Mouse (Mus musculus): Measurements from ENCODE around the gene Nthl1. TPM values are rescaled to one million over a fixed set of nuclear protein-coding genes. Genes with fewer than 3 reads are reported as not detected.

Nthl1 gene
- polyA plus RNA-seq, 1 experiment: 18.8 TPM

GRCm38 (mm10) chr17:24595126-24596072 lies 37.1 kb upstream of the Nthl1 start:
- 53% methylated on average over 17 of the region's 17 CpGs for WGBS
- no peak for DNase-seq
- no peaks in the 10 kb centered on the region for H3K4me1 ChIP-seq (ENCODE audit: control insufficient read depth, insufficient read depth, low read length)
- no peak overlapping the region for H3K4me3 ChIP-seq (replicated peaks; ENCODE audit: extremely low read depth, low read depth, low read length)
- TF ChIP-seq POLR2A (IDR thresholded peaks at IDR 0.05; ENCODE audit: borderline replicate concordance, extremely low read depth, low read depth, low read length) (no peak), CTCF (IDR thresholded peaks at IDR 0.05; ENCODE audit: insufficient read depth, low read length) (no peak)

DNA sequence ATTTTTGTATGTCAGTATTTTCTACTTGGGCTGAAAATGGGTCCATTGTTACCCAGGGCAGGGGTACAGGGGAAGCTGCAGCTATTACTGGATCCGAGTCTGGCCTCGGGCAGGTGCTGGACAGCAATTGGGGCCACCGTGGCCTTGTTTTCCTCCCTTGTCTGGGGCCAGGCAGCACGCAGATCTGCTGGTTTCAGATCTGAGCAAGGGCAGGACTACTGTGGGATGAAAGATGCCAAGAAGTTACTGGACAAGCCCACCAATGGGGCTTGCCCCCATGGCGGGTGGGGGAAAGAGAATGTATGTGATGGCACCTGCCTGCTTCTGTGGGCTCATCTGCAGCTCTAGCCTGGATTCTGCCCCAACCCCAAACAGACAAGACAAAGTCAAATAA lies 36.4 kb upstream of the Nthl1 start:
- Histone ChIP-seq H3K4me3 (replicated peaks; ENCODE audit: extremely low read depth, low read depth, low read length) (no peak overlapping the region), H3K4me1 (ENCODE audit: control insufficient read depth, insufficient read depth, low read length) (no peaks in the 10 kb centered on the region)
- WGBS: 83% methylated on average over 5 of the region's 5 CpGs
- no peak for DNase-seq
- TF ChIP-seq POLR2A (IDR thresholded peaks at IDR 0.05; ENCODE audit: borderline replicate concordance, extremely low read depth, low read depth, low read length) (no peak), CTCF (IDR thresholded peaks at IDR 0.05; ENCODE audit: insufficient read depth, low read length) (no peak)

GRCm38 (mm10) chr17:24596471-24597183 lies 35.9 kb upstream of the Nthl1 start:
- H3K4me1 ChIP-seq (ENCODE audit: control insufficient read depth, insufficient read depth, low read length): no peaks in the 10 kb centered on the region
- no peak overlapping the region for H3K4me3 ChIP-seq (replicated peaks; ENCODE audit: extremely low read depth, low read depth, low read length)
- WGBS: 79% methylated on average over 19 of the region's 19 CpGs
- TF ChIP-seq CTCF (IDR thresholded peaks at IDR 0.05; ENCODE audit: insufficient read depth, low read length): no peak
- no peak for DNase-seq

GRCm38 (mm10) chr17:24597989-24598388 lies 34.5 kb upstream of the Nthl1 start:
- WGBS: 86% methylated on average over 3 of the region's 3 CpGs
- Histone ChIP-seq H3K4me1 (ENCODE audit: control insufficient read depth, insufficient read depth, low read length) (no peaks in the 10 kb centered on the region), H3K4me3 (replicated peaks; ENCODE audit: extremely low read depth, low read depth, low read length) (no peak overlapping the region)
- no peak for DNase-seq
- TF ChIP-seq CTCF (IDR thresholded peaks at IDR 0.05; ENCODE audit: insufficient read depth, low read length) (no peak), POLR2A (IDR thresholded peaks at IDR 0.05; ENCODE audit: borderline replicate concordance, extremely low read depth, low read depth, low read length) (no peak)

GRCm38 (mm10) chr17:24600502-24600901 lies 32.0 kb upstream of the Nthl1 start:
- TF ChIP-seq CTCF (IDR thresholded peaks at IDR 0.05; ENCODE audit: insufficient read depth, low read length): no peak
- TF ChIP-seq POLR2A (IDR thresholded peaks at IDR 0.05; ENCODE audit: borderline replicate concordance, extremely low read depth, low read depth, low read length): no peak
- 79% methylated on average over 4 of the region's 4 CpGs for WGBS
- Histone ChIP-seq H3K4me1 (ENCODE audit: control insufficient read depth, insufficient read depth, low read length) (no peaks in the 10 kb centered on the region), H3K4me3 (replicated peaks; ENCODE audit: extremely low read depth, low read depth, low read length) (no peak overlapping the region)
- no peak for DNase-seq

- no peak for TF ChIP-seq CTCF (IDR thresholded peaks at IDR 0.05; ENCODE audit: insufficient read depth, low read length)
- no peak for TF ChIP-seq POLR2A (IDR thresholded peaks at IDR 0.05; ENCODE audit: borderline replicate concordance, extremely low read depth, low read depth, low read length)
- Histone ChIP-seq H3K4me1 (ENCODE audit: control insufficient read depth, insufficient read depth, low read length) (no peaks in the 10 kb centered on the region), H3K4me3 (replicated peaks; ENCODE audit: extremely low read depth, low read depth, low read length) (no peak overlapping the region)
- no peak for DNase-seq
- WGBS: 85% methylated on average over 8 of the region's 8 CpGs
Measured at GRCm38 (mm10) chr17:24603961-24604360, 28.5 kb upstream of the Nthl1 start.

GRCm38 (mm10) chr17:24604557-24604956 lies 27.9 kb upstream of the Nthl1 start:
- no peak for TF ChIP-seq CTCF (IDR thresholded peaks at IDR 0.05; ENCODE audit: insufficient read depth, low read length)
- no peak for TF ChIP-seq POLR2A (IDR thresholded peaks at IDR 0.05; ENCODE audit: borderline replicate concordance, extremely low read depth, low read depth, low read length)
- Histone ChIP-seq H3K4me1 (ENCODE audit: control insufficient read depth, insufficient read depth, low read length) (no peaks in the 10 kb centered on the region), H3K4me3 (replicated peaks; ENCODE audit: extremely low read depth, low read depth, low read length) (no peak overlapping the region)
- 83% methylated on average over 3 of the region's 3 CpGs for WGBS
- no peak for DNase-seq

- no peak overlapping the region for H3K4me3 ChIP-seq (replicated peaks; ENCODE audit: extremely low read depth, low read depth, low read length)
- TF ChIP-seq POLR2A (IDR thresholded peaks at IDR 0.05; ENCODE audit: borderline replicate concordance, extremely low read depth, low read depth, low read length): no peak
- TF ChIP-seq CTCF (IDR thresholded peaks at IDR 0.05; ENCODE audit: insufficient read depth, low read length): no peak
- H3K4me1 ChIP-seq (ENCODE audit: control insufficient read depth, insufficient read depth, low read length): no peaks in the 10 kb centered on the region
- WGBS: 92% methylated on average over 4 of the region's 4 CpGs
- DNase-seq: no peak
Measured at GRCm38 (mm10) chr17:24608370-24608769, 24.1 kb upstream of the Nthl1 start.

DNA sequence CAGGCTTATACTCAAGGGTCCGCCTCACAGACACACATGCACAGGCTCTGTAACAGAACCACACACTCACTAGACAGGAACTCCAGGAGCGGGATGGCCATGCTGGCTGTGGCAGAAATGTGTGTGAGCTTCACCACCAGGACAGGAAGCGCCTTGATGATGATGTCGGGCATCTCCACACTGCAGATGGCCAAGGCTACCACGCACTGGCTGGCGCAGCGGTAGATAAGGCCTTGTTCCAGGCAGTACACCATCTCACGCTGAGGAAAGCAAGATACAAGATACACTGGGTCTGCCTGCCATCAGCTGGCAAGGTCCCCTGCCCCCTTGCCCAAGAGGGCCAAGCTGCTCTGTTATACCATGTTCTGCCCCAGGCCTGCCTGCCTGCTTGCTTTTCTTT lies 23.6 kb upstream of the Nthl1 start:
- no peak for TF ChIP-seq CTCF (IDR thresholded peaks at IDR 0.05; ENCODE audit: insufficient read depth, low read length)
- no peak for TF ChIP-seq POLR2A (IDR thresholded peaks at IDR 0.05; ENCODE audit: borderline replicate concordance, extremely low read depth, low read depth, low read length)
- H3K4me3 ChIP-seq (replicated peaks; ENCODE audit: extremely low read depth, low read depth, low read length): no peak overlapping the region
- no peak for DNase-seq
- H3K4me1 ChIP-seq (ENCODE audit: control insufficient read depth, insufficient read depth, low read length): no peaks in the 10 kb centered on the region
- WGBS: 89% methylated on average over 8 of the region's 8 CpGs
